Mouse (Mus musculus) heart, postnatal 0 days (tissue): Measurements from ENCODE around the gene Olfr1261. TPM values are rescaled to one million over a fixed set of nuclear protein-coding genes. Genes with fewer than 3 reads are reported as not detected.

Experiments used
- ATAC-seq: fragments of 200-750 bp; cut with Nextera tagmentation; 2 replicates; pipeline ENCODE4 v1.8.0; 2017; ENCODE audit warnings: low read depth, moderate number of reproducible peaks, moderate library complexity; ENCODE audit not compliant: insufficient read depth
- DNase-seq: peaks from one replicate; pipeline ENCODE4 v3.0.0-alpha.2; 2016; ENCODE audit warnings: low spot score
- H3K27ac ChIP-seq: fragments of 300-500 bp; sonication (generic); 2 replicates; pipeline ENCODE4 v1.5.1; 2014; ENCODE audit warnings: low read depth, mild to moderate bottlenecking
- H3K27me3 ChIP-seq: fragments of 300-500 bp; sonication (generic); 2 replicates; pipeline ENCODE4 v1.6.1; 2014; ENCODE audit warnings: low read length, mixed read lengths; ENCODE audit not compliant: control insufficient read depth, insufficient read depth
- H3K36me3 ChIP-seq: fragments of 300-500 bp; sonication (generic); replicated peaks from 2 replicates; pipeline ENCODE4 v1.6.1; 2014; ENCODE audit warnings: low read length, mixed read lengths; ENCODE audit not compliant: control insufficient read depth, insufficient read depth
- H3K4me1 ChIP-seq: fragments of 300-500 bp; sonication (generic); 2 replicates; pipeline ENCODE4 v1.6.1; 2014; ENCODE audit warnings: antibody characterized with exemption; ENCODE audit not compliant: control insufficient read depth, insufficient read depth
- H3K4me2 ChIP-seq: fragments of 300-500 bp; sonication (generic); 2 replicates; pipeline ENCODE4 v1.6.1; 2014; ENCODE audit warnings: low read depth, mild to moderate bottlenecking, low read length, moderate library complexity
- H3K4me3 ChIP-seq: fragments of 300-500 bp; sonication (generic); 2 replicates; pipeline ENCODE4 v1.5.1; 2014; ENCODE audit warnings: low read depth, low read length
- H3K9ac ChIP-seq: fragments of 300-500 bp; sonication (generic); replicated peaks from 2 replicates; pipeline ENCODE4 v1.6.1; 2014; ENCODE audit warnings: low read depth, low read length, mixed read lengths
- H3K9me3 ChIP-seq: fragments of 300-500 bp; sonication (generic); replicated peaks from 2 replicates; pipeline ENCODE4 v1.6.1; 2016; ENCODE audit warnings: low read length; ENCODE audit not compliant: control insufficient read depth
- CTCF ChIP-seq: IDR thresholded peaks from 2 replicates; pipeline ENCODE4 v1.5.1; 2016; ENCODE audit warnings: antibody characterized with exemption, control low read depth, low read depth
- EP300 ChIP-seq: IDR thresholded peaks from 2 replicates; pipeline ENCODE4 v1.6.1; 2016; ENCODE audit warnings: antibody characterized with exemption, low read depth
- WGBS: fragments of 180-500 bp; shearing (Covaris S2); extraction: QIAGEN DNeasy Blood & Tissue Kit; methylation state at CpG from one replicate; pipeline ENCODE4 v1.1.7; 2014; 5-methylcytosine and 5-hydroxymethylcytosine counted together
- polyA plus RNA-seq: library from polyadenylated mRNA; unstranded; fragments of >200 nt; fragmentation: Nextera tagmentation; extraction: Ambion mirVana; gene quantifications from 2 replicates; pipeline ENCODE4 v1.2.1, GENCODE M21; 2015
- total RNA-seq: library from RNA; depleted of rRNA; stranded (reverse); fragments of >200 nt; gene quantifications from 2 replicates; pipeline ENCODE4 v1.2.3, GENCODE M21; 2014; ENCODE audit warnings: low replicate concordance; rRNA removed

The Olfr1261 gene
- total and polyA plus RNA-seq, 2 experiments from 2014 or later: not detected

DNA sequence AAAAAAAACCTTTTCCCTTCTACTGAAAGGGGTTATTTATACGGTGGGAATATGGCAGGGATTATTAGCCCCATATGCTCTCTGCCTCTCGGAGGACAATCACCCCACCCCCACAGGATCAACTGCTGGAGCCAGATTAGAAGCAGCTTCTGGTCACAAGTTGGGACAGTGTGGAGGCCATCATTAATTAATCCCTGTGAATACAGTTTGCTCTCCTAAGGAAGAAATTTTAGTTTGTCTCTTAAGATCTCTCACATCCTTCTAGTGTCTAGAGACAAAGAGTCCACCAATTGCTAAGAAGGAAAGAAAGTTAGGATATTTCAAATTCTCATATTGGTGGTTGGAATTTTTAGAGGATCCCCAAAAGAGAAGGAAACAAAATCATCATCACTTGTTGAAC lies 34.5 kb downstream of the Olfr1261 start, which contains the start of gene Olfr1264:
Olfr1264 (minus strand) TSS at position 101 of the 400 bp plus-strand sequence.
- TF ChIP-seq CTCF: no peak
- no peak for TF ChIP-seq EP300
- Histone ChIP-seq H3K4me1 (no peaks in the 10 kb centered on the region), H3K4me3 (no peak within 1 kb of the TSS), H3K27me3 (no peaks in the 10 kb centered on the region), H3K9me3 (no peaks in the 10 kb centered on the region), H3K27ac (no peak within 1 kb of the TSS), H3K36me3 (no peaks in the 10 kb centered on the region), H3K4me2 (no peak within 1 kb of the TSS), H3K9ac (no peak within 1 kb of the TSS)
- WGBS: 59% methylated on average over 2 of the region's 2 CpGs
- ATAC-seq (no peak), DNase-seq (no peak)

DNA sequence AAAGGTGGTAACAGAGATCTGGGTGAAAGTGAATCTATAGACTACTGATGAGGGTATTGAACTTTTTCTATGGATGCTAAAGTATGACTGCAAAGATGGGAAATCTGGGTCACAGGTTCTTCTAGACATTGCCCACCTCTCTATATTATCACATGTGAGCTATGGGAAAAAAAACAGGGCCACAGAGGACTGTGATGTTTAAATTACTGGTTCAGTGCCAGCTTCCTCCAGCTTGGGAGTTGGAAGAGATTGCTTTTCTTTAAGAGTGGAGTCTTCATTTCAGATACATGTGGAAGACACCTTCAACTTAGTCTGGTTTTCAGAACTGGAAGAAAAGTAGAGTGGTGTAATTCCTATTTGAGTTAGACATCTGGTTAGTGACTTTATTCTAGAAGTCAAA lies 44.0 kb downstream of the Olfr1261 start, which contains the start of gene Olfr1265:
Olfr1265 (plus strand) TSS at position 301 of the 400 bp plus-strand sequence.
- DNase-seq (no peak), ATAC-seq (no peak)
- Histone ChIP-seq H3K9ac (no peak within 1 kb of the TSS), H3K4me3 (no peak within 1 kb of the TSS), H3K4me1 (no peaks in the 10 kb centered on the region), H3K27ac (no peak within 1 kb of the TSS), H3K9me3 (no peaks in the 10 kb centered on the region), H3K27me3 (no peaks in the 10 kb centered on the region), H3K36me3 (no peaks in the 10 kb centered on the region), H3K4me2 (no peak within 1 kb of the TSS)
- no peak for TF ChIP-seq CTCF
- TF ChIP-seq EP300: no peak

Other genes starting within 250 kb of the Olfr1261 start
- not detected in 2 replicates for gene Olfr1253, start 234.1 kb upstream of the Olfr1261 start, total RNA-seq
- not detected in 2 replicates for gene Olfr1253, start 234.1 kb upstream of the Olfr1261 start, polyA plus RNA-seq
- gene Olfr1254, start 197.6 kb upstream of the Olfr1261 start, total RNA-seq: not detected in 2 replicates
- not detected in 2 replicates for gene Olfr1254, start 197.6 kb upstream of the Olfr1261 start, polyA plus RNA-seq
- not detected in 2 replicates for gene Olfr1255, start 179.2 kb upstream of the Olfr1261 start, total RNA-seq
- gene Olfr1255, start 179.2 kb upstream of the Olfr1261 start, polyA plus RNA-seq: not detected in 2 replicates
- not detected in 2 replicates for gene Olfr1256, start 149.7 kb upstream of the Olfr1261 start, total RNA-seq
- not detected in 2 replicates for gene Olfr1256, start 149.7 kb upstream of the Olfr1261 start, polyA plus RNA-seq
- gene Olfr48, start 143.0 kb upstream of the Olfr1261 start, total RNA-seq: not detected in 2 replicates
- not detected in 2 replicates for gene Olfr48, start 143.0 kb upstream of the Olfr1261 start, polyA plus RNA-seq
- gene Olfr1257, start 112.8 kb upstream of the Olfr1261 start, total RNA-seq: not detected in 2 replicates
- gene Olfr1257, start 112.8 kb upstream of the Olfr1261 start, polyA plus RNA-seq: not detected in 2 replicates
- gene Olfr1258, start 63.9 kb upstream of the Olfr1261 start, total RNA-seq: not detected in 2 replicates
- gene Olfr1258, start 63.9 kb upstream of the Olfr1261 start, polyA plus RNA-seq: not detected in 2 replicates
- not detected in 2 replicates for gene Olfr1259, start 42.6 kb upstream of the Olfr1261 start, total RNA-seq
- not detected in 2 replicates for gene Olfr1259, start 42.6 kb upstream of the Olfr1261 start, polyA plus RNA-seq
- not detected in 2 replicates for gene Olfr1260, start 16.9 kb upstream of the Olfr1261 start, total RNA-seq
- gene Olfr1260, start 16.9 kb upstream of the Olfr1261 start, polyA plus RNA-seq: not detected in 2 replicates
- not detected in 2 replicates for gene Olfr1262, start 8.9 kb downstream of the Olfr1261 start, total RNA-seq
- gene Olfr1262, start 8.9 kb downstream of the Olfr1261 start, polyA plus RNA-seq: not detected in 2 replicates
- gene Olfr1263, start 20.9 kb downstream of the Olfr1261 start, total RNA-seq: not detected in 2 replicates
- not detected in 2 replicates for gene Olfr1263, start 20.9 kb downstream of the Olfr1261 start, polyA plus RNA-seq
- gene Olfr1264, start 34.4 kb downstream of the Olfr1261 start, total RNA-seq: not detected in 2 replicates
- not detected in 2 replicates for gene Olfr1264, start 34.4 kb downstream of the Olfr1261 start, polyA plus RNA-seq
- not detected in 2 replicates for gene Olfr1265, start 44.1 kb downstream of the Olfr1261 start, total RNA-seq
- not detected in 2 replicates for gene Olfr1265, start 44.1 kb downstream of the Olfr1261 start, polyA plus RNA-seq
- not detected in 2 replicates for gene Olfr140, start 72.4 kb downstream of the Olfr1261 start, total RNA-seq
- not detected in 2 replicates for gene Olfr140, start 72.4 kb downstream of the Olfr1261 start, polyA plus RNA-seq
- not detected in 2 replicates for gene Olfr1269, start 130.2 kb downstream of the Olfr1261 start, total RNA-seq
- gene Olfr1269, start 130.2 kb downstream of the Olfr1261 start, polyA plus RNA-seq: not detected in 2 replicates
- gene Olfr32, start 151.1 kb downstream of the Olfr1261 start, total RNA-seq: not detected in 2 replicates
- not detected in 2 replicates for gene Olfr32, start 151.1 kb downstream of the Olfr1261 start, polyA plus RNA-seq
- not detected in 2 replicates for gene Olfr1270, start 161.9 kb downstream of the Olfr1261 start, total RNA-seq
- gene Olfr1270, start 161.9 kb downstream of the Olfr1261 start, polyA plus RNA-seq: not detected in 2 replicates
- not detected in 2 replicates for gene Olfr1506, start 233.3 kb downstream of the Olfr1261 start, total RNA-seq
- not detected in 2 replicates for gene Olfr1506, start 233.3 kb downstream of the Olfr1261 start, polyA plus RNA-seq